Mouse (Mus musculus): Measurements from ENCODE around the gene Gm12117. TPM values are rescaled to one million over a fixed set of nuclear protein-coding genes. Genes with fewer than 3 reads are reported as not detected.

Gene Gm12117
- polyA plus RNA-seq, 1 experiment from 2014 or later, result 0.34 TPM

DNA sequence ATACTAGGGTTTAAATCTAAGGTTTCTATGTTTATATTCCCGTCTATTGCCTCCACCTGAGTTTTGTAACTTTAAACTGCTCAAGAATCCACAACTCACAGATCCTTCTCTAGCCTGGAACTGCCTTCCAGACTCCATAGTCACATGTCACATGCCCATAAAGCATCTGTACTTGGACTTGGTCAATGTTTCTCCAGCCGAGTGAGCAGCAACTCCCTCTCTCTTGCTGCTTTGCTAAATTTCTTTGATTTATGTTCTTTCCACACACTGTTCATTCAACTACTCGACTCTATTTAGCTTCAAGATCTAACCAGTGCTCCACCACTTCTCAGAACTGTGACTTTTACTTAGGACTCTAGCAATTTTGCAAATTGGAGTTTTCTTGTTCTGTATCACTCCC, 1.7 kb downstream of the Gm12117 start:
- WGBS, result 86% methylated on average over 3 of the region's 3 CpGs
- H3K27ac ChIP-seq (ENCODE audit: low read depth, low read length), result no peak overlapping the region

DNA sequence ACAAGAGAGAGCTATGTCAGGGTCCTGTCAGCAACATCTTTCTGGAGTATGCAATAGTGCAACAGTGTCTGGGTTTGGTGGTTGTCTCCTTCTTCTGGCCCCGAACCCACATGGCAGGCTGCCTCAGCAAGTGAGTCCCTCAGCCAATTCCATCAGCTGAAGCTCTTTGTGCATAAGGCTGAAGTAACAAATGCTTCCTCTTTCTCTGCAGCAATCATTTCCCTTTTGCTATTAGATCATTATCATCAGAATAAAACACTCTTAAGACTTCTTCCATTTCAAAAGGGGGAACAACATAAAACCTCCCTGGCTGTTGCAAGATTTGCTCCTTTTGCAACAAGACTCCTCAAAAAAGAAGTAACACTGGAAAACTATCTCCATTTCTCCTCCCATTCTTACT, 2.2 kb downstream of the Gm12117 start:
- H3K4me2 ChIP-seq (replicated peaks; ENCODE audit: low read depth, low read length), result no peak overlapping the region
- WGBS, result 85% methylated on average over 1 of the region's 1 CpGs
- no peak overlapping the region for H3K27ac ChIP-seq (ENCODE audit: low read depth, low read length)
- no peaks in the 10 kb centered on the region for H3K4me1 ChIP-seq (replicated peaks; ENCODE audit: control insufficient read depth, insufficient read depth, low read length)
- DNase-seq (ENCODE audit: low spot score), result no peak
- no peaks in the 10 kb centered on the region for H3K27me3 ChIP-seq (ENCODE audit: control insufficient read depth, insufficient read depth, low read length)
- H3K9me3 ChIP-seq (ENCODE audit: control insufficient read depth, low read length), result no peaks in the 10 kb centered on the region
- no peak for ATAC-seq (ENCODE audit: low FRiP score)
- no peak overlapping the region for H3K4me3 ChIP-seq (ENCODE audit: low read depth, low read length)
- no peaks in the 10 kb centered on the region for H3K36me3 ChIP-seq (ENCODE audit: control insufficient read depth, insufficient read depth, low read length)
- H3K9ac ChIP-seq (ENCODE audit: low read depth, low read length), result no peak overlapping the region

More for the DNA sequence above, 1.7 kb downstream of the Gm12117 start:
- no peak overlapping the region for H3K4me3 ChIP-seq (ENCODE audit: low read depth, low read length)
- H3K27me3 ChIP-seq (ENCODE audit: control insufficient read depth, insufficient read depth, low read length), result no peaks in the 10 kb centered on the region
- no peak overlapping the region for H3K9ac ChIP-seq (ENCODE audit: low read depth, low read length)
- ATAC-seq (ENCODE audit: low FRiP score) (no peak), DNase-seq (ENCODE audit: low spot score) (no peak)
- H3K4me1 ChIP-seq (replicated peaks; ENCODE audit: control insufficient read depth, insufficient read depth, low read length), result no peaks in the 10 kb centered on the region
- no peaks in the 10 kb centered on the region for H3K36me3 ChIP-seq (ENCODE audit: control insufficient read depth, insufficient read depth, low read length)
- no peaks in the 10 kb centered on the region for H3K9me3 ChIP-seq (ENCODE audit: control insufficient read depth, low read length)
- no peak overlapping the region for H3K4me2 ChIP-seq (replicated peaks; ENCODE audit: low read depth, low read length)

DNA sequence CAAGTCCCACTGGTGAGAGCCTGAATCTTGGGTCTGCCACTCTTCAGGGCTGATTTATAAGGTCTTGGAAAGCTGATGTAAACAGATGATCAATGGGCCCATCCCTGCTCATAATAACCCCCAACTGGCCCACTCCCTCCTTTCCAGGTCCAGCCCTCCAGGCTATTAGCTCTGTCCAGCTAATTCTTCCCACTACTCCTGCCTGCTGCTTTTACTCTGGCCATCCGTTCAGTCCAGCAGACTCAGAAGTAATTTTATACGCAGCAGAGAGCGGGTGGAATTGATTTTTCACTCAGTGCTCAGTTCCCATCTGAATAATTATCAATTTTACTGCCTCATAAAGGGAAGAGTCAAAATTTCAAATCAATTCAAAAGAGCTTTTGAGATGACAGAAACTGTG, 36.2 kb downstream of the Gm12117 start:
- ATAC-seq (ENCODE audit: low FRiP score), result no peak; the same call in 1 of the 2 replicates
- no peak for DNase-seq (ENCODE audit: low spot score)
- Histone ChIP-seq H3K4me1 (replicated peaks; ENCODE audit: control insufficient read depth, insufficient read depth, low read length) (no peaks in the 10 kb centered on the region), H3K9ac (ENCODE audit: low read depth, low read length) (no peak overlapping the region), H3K4me3 (ENCODE audit: low read depth, low read length) (no peak overlapping the region), H3K9me3 (ENCODE audit: control insufficient read depth, low read length) (no peaks in the 10 kb centered on the region), H3K36me3 (ENCODE audit: control insufficient read depth, insufficient read depth, low read length) (no peaks in the 10 kb centered on the region), H3K27ac (ENCODE audit: low read depth, low read length) (no peak overlapping the region), H3K27me3 (ENCODE audit: control insufficient read depth, insufficient read depth, low read length) (no peaks in the 10 kb centered on the region), H3K4me2 (replicated peaks; ENCODE audit: low read depth, low read length) (no peak overlapping the region)
- 67% methylated on average over 3 of the region's 3 CpGs for WGBS

DNA sequence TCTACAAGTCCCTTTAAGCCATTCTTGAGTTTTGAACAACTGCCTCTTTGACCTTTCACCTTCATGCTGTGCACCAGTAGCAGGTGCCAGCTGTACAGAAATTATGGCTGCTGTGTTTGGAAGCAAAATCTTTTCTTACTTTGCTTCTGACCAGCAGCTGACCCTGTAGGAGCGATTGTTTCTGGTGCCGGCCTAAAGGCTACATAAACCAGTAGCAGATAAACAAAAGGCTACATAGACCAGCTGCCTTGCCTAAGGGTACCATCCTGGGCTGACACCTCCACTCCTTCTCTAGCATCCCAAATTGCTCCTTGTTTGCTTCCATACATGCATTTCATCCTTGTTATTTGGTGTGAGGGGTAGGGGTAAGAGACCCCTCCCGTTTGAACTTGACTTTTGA, 42.4 kb downstream of the Gm12117 start:
- Histone ChIP-seq H3K9ac (ENCODE audit: low read depth, low read length) (no peak overlapping the region), H3K9me3 (ENCODE audit: control insufficient read depth, low read length) (no peaks in the 10 kb centered on the region), H3K36me3 (ENCODE audit: control insufficient read depth, insufficient read depth, low read length) (no peaks in the 10 kb centered on the region), H3K4me2 (replicated peaks; ENCODE audit: low read depth, low read length) (no peak overlapping the region), H3K4me1 (replicated peaks; ENCODE audit: control insufficient read depth, insufficient read depth, low read length) (no peaks in the 10 kb centered on the region), H3K27ac (ENCODE audit: low read depth, low read length) (no peak overlapping the region), H3K27me3 (ENCODE audit: control insufficient read depth, insufficient read depth, low read length) (no peaks in the 10 kb centered on the region), H3K4me3 (ENCODE audit: low read depth, low read length) (no peak overlapping the region)
- 50% methylated on average over 3 of the region's 3 CpGs for WGBS
- DNase-seq (ENCODE audit: low spot score) (peak; percentile 58), ATAC-seq (ENCODE audit: low FRiP score) (peak; percentile 72)

DNA sequence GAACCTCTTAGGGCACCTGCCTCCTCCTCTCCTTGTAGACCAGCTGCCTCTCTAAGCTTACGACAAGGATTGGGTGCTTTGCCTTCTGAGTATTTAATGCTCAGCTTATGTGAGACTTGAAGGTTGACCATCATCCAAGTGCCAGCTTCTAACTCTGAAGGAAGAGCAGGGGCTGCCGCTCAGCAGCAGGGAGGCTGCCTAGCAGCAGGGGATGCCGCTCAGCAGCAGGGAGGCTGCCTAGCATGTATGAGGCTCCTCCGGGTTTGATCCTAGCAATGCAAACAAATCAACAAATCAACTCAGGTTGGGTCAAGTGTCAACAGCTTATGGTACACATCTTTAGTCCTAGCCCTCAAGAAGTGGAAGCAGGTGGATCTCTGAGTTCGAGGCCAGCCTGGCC, 44.5 kb downstream of the Gm12117 start:
- DNase-seq (ENCODE audit: low spot score), result no peak
- no peak for ATAC-seq (ENCODE audit: low FRiP score)
- H3K4me2 ChIP-seq (replicated peaks; ENCODE audit: low read depth, low read length), result no peak overlapping the region
- no peak overlapping the region for H3K27ac ChIP-seq (ENCODE audit: low read depth, low read length)
- WGBS, result 71% methylated on average over 5 of the region's 5 CpGs
- H3K36me3 ChIP-seq (ENCODE audit: control insufficient read depth, insufficient read depth, low read length), result no peaks in the 10 kb centered on the region
- H3K27me3 ChIP-seq (ENCODE audit: control insufficient read depth, insufficient read depth, low read length), result no peaks in the 10 kb centered on the region; the same call in 1 of the 2 replicates
- no peaks in the 10 kb centered on the region for H3K9me3 ChIP-seq (ENCODE audit: control insufficient read depth, low read length)
- no peaks in the 10 kb centered on the region for H3K4me1 ChIP-seq (replicated peaks; ENCODE audit: control insufficient read depth, insufficient read depth, low read length)
- H3K4me3 ChIP-seq (ENCODE audit: low read depth, low read length), result no peak overlapping the region
- H3K9ac ChIP-seq (ENCODE audit: low read depth, low read length), result no peak overlapping the region

DNA sequence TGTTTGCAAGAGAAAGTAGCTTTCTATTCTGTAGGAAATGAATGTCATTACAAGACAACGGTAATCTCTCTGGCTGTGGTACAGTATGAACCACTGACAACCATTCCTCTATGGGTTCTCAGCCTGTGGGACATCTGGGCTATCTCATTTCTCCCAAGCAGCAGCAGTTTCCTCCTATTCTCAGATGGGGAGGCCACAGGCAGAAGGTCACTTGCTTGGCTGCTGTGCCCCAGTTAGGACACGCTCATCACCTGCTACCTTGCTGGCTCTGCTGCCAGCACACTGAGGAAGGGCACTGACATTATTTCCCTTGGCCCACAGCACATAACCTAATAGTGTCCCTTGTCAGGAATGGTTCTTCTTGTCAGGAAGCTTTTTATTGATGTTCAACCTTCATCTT, 48.4 kb downstream of the Gm12117 start:
- Histone ChIP-seq H3K36me3 (ENCODE audit: control insufficient read depth, insufficient read depth, low read length) (no peaks in the 10 kb centered on the region), H3K9me3 (ENCODE audit: control insufficient read depth, low read length) (no peaks in the 10 kb centered on the region), H3K4me1 (replicated peaks; ENCODE audit: control insufficient read depth, insufficient read depth, low read length) (no peaks in the 10 kb centered on the region), H3K4me3 (ENCODE audit: low read depth, low read length) (no peak overlapping the region), H3K27ac (ENCODE audit: low read depth, low read length) (no peak overlapping the region), H3K27me3 (ENCODE audit: control insufficient read depth, insufficient read depth, low read length) (no peaks in the 10 kb centered on the region; the same call in 1 of the 2 replicates), H3K9ac (ENCODE audit: low read depth, low read length) (no peak overlapping the region), H3K4me2 (replicated peaks; ENCODE audit: low read depth, low read length) (no peak overlapping the region)
- DNase-seq (ENCODE audit: low spot score), result no peak
- no peak for ATAC-seq (ENCODE audit: low FRiP score)
- WGBS, result 90% methylated on average over 2 of the region's 2 CpGs

DNA sequence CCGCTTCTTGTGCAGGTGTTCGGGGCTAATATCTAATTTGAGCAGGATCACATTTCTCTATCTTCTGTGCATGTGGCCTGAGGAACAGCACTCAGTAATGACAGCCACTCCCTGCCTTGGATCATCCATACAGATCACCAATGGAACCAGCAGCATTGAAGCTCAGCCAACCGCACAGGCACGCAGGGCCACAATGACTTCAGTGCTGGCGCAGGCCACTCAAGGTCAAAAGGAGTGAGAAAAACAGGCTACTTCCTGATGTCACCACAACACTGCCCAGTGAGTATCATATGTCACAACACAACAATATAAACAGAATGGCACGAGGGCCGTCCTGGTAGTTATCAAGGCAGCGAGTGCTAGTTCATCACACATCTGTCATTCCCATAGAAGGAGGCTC, 50.0 kb downstream of the Gm12117 start:
- ATAC-seq (ENCODE audit: low FRiP score) (no peak), DNase-seq (ENCODE audit: low spot score) (no peak)
- 66% methylated on average over 8 of the region's 8 CpGs for WGBS
- Histone ChIP-seq H3K27me3 (ENCODE audit: control insufficient read depth, insufficient read depth, low read length) (no peaks in the 10 kb centered on the region; the same call in 1 of the 2 replicates), H3K36me3 (ENCODE audit: control insufficient read depth, insufficient read depth, low read length) (no peaks in the 10 kb centered on the region), H3K4me3 (ENCODE audit: low read depth, low read length) (no peak overlapping the region), H3K9me3 (ENCODE audit: control insufficient read depth, low read length) (no peaks in the 10 kb centered on the region), H3K4me2 (replicated peaks; ENCODE audit: low read depth, low read length) (no peak overlapping the region), H3K27ac (ENCODE audit: low read depth, low read length) (no peak overlapping the region), H3K4me1 (replicated peaks; ENCODE audit: control insufficient read depth, insufficient read depth, low read length) (no peaks in the 10 kb centered on the region), H3K9ac (ENCODE audit: low read depth, low read length) (no peak overlapping the region)

Other genes starting within 250 kb of the Gm12117 start
- gene Fgf18, start 129.3 kb downstream of the Gm12117 start, polyA plus RNA-seq (2014; fragmentation: Nextera tagmentation; extraction: Ambion mirVana), result 6.4 and 8.1 TPM in 2 replicates
- gene Npm1, start 113.5 kb downstream of the Gm12117 start, polyA plus RNA-seq (2014; fragmentation: Nextera tagmentation; extraction: Ambion mirVana), result 962 and 974 TPM in 2 replicates
- gene Tlx3, start 73.1 kb downstream of the Gm12117 start, polyA plus RNA-seq (2014; fragmentation: Nextera tagmentation; extraction: Ambion mirVana), result 12.9 and 19.0 TPM in 2 replicates
- gene Ranbp17, start 237.0 kb upstream of the Gm12117 start, polyA plus RNA-seq (2014; fragmentation: Nextera tagmentation; extraction: Ambion mirVana), result 13.7 and 14.8 TPM in 2 replicates

Measured in hindbrain, embryonic 11.5 days (tissue).